Mouse (Mus musculus) bone marrow macrophage, adult 2 months (primary cell): ENCODE results near the gene Sema4c. TPM values are rescaled to one million over a fixed set of nuclear protein-coding genes. Genes with fewer than 3 reads are reported as not detected.
"Not testable (repeated sequence)": the region's sequence is repeated elsewhere in the genome, so short reads cannot be mapped to it uniquely, and the experiment has no call there.

Experiments used
- H3K27ac ChIP-seq: 2 replicates; pipeline ENCODE4 v1.5.1; 2012; ENCODE audit warnings: low read depth, low read length; ENCODE audit not compliant: insufficient read depth
- H3K4me1 ChIP-seq: 2 replicates; pipeline ENCODE4 v1.6.1; 2012; ENCODE audit warnings: low read length; ENCODE audit not compliant: control insufficient read depth, insufficient read depth
- H3K4me3 ChIP-seq: 2 replicates; pipeline ENCODE4 v1.5.1; 2012; ENCODE audit warnings: mild to moderate bottlenecking, low read length, moderate library complexity; ENCODE audit not compliant: insufficient read depth
- CTCF ChIP-seq: IDR thresholded peaks from 2 replicates; pipeline ENCODE4 v1.5.1; 2012; ENCODE audit warnings: low read depth, mild to moderate bottlenecking, low read length, moderate library complexity
- POLR2A ChIP-seq: IDR thresholded peaks from 2 replicates; pipeline ENCODE4 v1.6.1; 2012; ENCODE audit warnings: mild to moderate bottlenecking, low read depth, low read length, borderline replicate concordance
- polyA plus RNA-seq: library from polyadenylated mRNA; stranded (reverse); fragments of >200 nt; gene quantifications from 2 replicates; pipeline ENCODE4 v1.2.4, GENCODE M21; 2012; ENCODE audit not compliant: missing spikeins, insufficient read depth, insufficient read length

Gene Sema4c
- polyA plus RNA-seq, 1 experiment, result 2.4 TPM

GRCm38 (mm10) chr1:36538727-36539126, 19.4 kb downstream of the Sema4c start:
- TF ChIP-seq POLR2A, result no peak
- TF ChIP-seq CTCF, result no peak
- no peak overlapping the region for H3K27ac ChIP-seq

GRCm38 (mm10) chr1:36536783-36537182, 21.4 kb downstream of the Sema4c start, which contains the start of gene Ankrd23:
TSS of gene Ankrd23 (minus strand) at chr1:36536883.
- H3K4me1 ChIP-seq, H3K4me3 ChIP-seq, H3K27ac ChIP-seq: not testable (repeated sequence)

More at GRCm38 (mm10) chr1:36538727-36539126, 19.4 kb downstream of the Sema4c start:
- Histone ChIP-seq H3K4me3 (no peak overlapping the region), H3K4me1 (no peaks in the 10 kb centered on the region)

- no peak overlapping the region for H3K4me3 ChIP-seq
- H3K4me1 ChIP-seq, result no peaks in the 10 kb centered on the region
- TF ChIP-seq POLR2A, result no peak
- no peak for TF ChIP-seq CTCF
- no peak overlapping the region for H3K27ac ChIP-seq
Measured at GRCm38 (mm10) chr1:36536397-36536728, 21.8 kb downstream of the Sema4c start.

- TF ChIP-seq CTCF (no peak), POLR2A (no peak)
- H3K4me3 ChIP-seq, result no peak overlapping the region
- H3K4me1 ChIP-seq, result no peaks in the 10 kb centered on the region
- no peak overlapping the region for H3K27ac ChIP-seq
Measured at GRCm38 (mm10) chr1:36535477-36536396, 22.4 kb downstream of the Sema4c start.

GRCm38 (mm10) chr1:36534595-36535058, 23.5 kb downstream of the Sema4c start:
- no peak overlapping the region for H3K4me3 ChIP-seq
- TF ChIP-seq POLR2A (no peak), CTCF (no peak)
- no peaks in the 10 kb centered on the region for H3K4me1 ChIP-seq
- H3K27ac ChIP-seq, result no peak overlapping the region

GRCm38 (mm10) chr1:36533546-36533945, 24.6 kb downstream of the Sema4c start:
- TF ChIP-seq POLR2A (no peak), CTCF (no peak)
- H3K4me3 ChIP-seq, result no peak overlapping the region
- H3K4me1 ChIP-seq, result no peaks in the 10 kb centered on the region
- no peak overlapping the region for H3K27ac ChIP-seq

- 0 out of 2 replicates have a peak, but pooled peaks cover 4% of the 10 kb centered on the region for H3K4me1 ChIP-seq
- H3K27ac ChIP-seq, result no peak overlapping the region
- TF ChIP-seq CTCF (no peak), POLR2A (no peak)
- H3K4me3 ChIP-seq, result no peak overlapping the region
Measured at GRCm38 (mm10) chr1:36531461-36531860, 26.7 kb downstream of the Sema4c start.

- 0 out of 2 replicates have a peak, but pooled peaks cover 4% of the 10 kb centered on the region for H3K4me1 ChIP-seq
- no peak overlapping the region for H3K27ac ChIP-seq
- no peak overlapping the region for H3K4me3 ChIP-seq
- TF ChIP-seq CTCF (no peak), POLR2A (no peak)
Measured at GRCm38 (mm10) chr1:36530962-36531361, 27.2 kb downstream of the Sema4c start.

GRCm38 (mm10) chr1:36530485-36530884, 27.7 kb downstream of the Sema4c start:
- Histone ChIP-seq H3K4me1 (0 out of 2 replicates have a peak, but pooled peaks cover 4% of the 10 kb centered on the region), H3K27ac (no peak overlapping the region), H3K4me3 (no peak overlapping the region)
- no peak for TF ChIP-seq POLR2A
- TF ChIP-seq CTCF, result no peak

- 0 out of 2 replicates have a peak, but pooled peaks cover 4% of the 10 kb centered on the region for H3K4me1 ChIP-seq
- no peak for TF ChIP-seq CTCF
- no peak for TF ChIP-seq POLR2A
- H3K27ac ChIP-seq, result no peak overlapping the region
- no peak overlapping the region for H3K4me3 ChIP-seq
Measured at GRCm38 (mm10) chr1:36529875-36530274, 28.3 kb downstream of the Sema4c start.
